Mouse (Mus musculus) liver, postnatal 0 days (tissue): ENCODE data around the gene Mtmr3. TPM values are rescaled to one million over a fixed set of nuclear protein-coding genes. Genes with fewer than 3 reads are reported as not detected.
A peak's percentile ranks its signal among the peaks of the same experiment; 100 is the strongest.
"Not testable (repeated sequence)": the region's sequence is repeated elsewhere in the genome, so short reads cannot be mapped to it uniquely, and the experiment has no call there.

Source experiments
- ATAC-seq: fragments of 200-750 bp; cut with Nextera tagmentation; 2 replicates; pipeline ENCODE4 v1.8.0; 2017; ENCODE audit warnings: mild to moderate bottlenecking, moderate library complexity
- DNase-seq: peaks from one replicate; pipeline ENCODE4 v3.0.0-alpha.2; 2016
- H3K27ac ChIP-seq: fragments of 300-500 bp; sonication (generic); 2 replicates; pipeline ENCODE4 v1.5.1; 2014; ENCODE audit warnings: antibody characterized with exemption, moderate library complexity, mild to moderate bottlenecking, low read depth
- H3K27me3 ChIP-seq: fragments of 300-500 bp; sonication (generic); 2 replicates; pipeline ENCODE4 v1.6.1; 2014; ENCODE audit warnings: low read length, control low read depth, mixed read lengths; ENCODE audit not compliant: insufficient read depth
- H3K36me3 ChIP-seq: fragments of 300-500 bp; sonication (generic); replicated peaks from 2 replicates; pipeline ENCODE4 v1.6.1; 2014; ENCODE audit warnings: mild to moderate bottlenecking, control low read depth, low read length, moderate library complexity, mixed read lengths; ENCODE audit not compliant: insufficient read depth
- H3K4me1 ChIP-seq: fragments of 300-500 bp; sonication (generic); 2 replicates; pipeline ENCODE4 v1.6.1; 2014; ENCODE audit warnings: antibody characterized with exemption, mild to moderate bottlenecking, control low read depth; ENCODE audit not compliant: insufficient read depth
- H3K4me2 ChIP-seq: fragments of 300-500 bp; sonication (generic); 2 replicates; pipeline ENCODE4 v1.6.1; 2014; ENCODE audit warnings: low read depth, mild to moderate bottlenecking, low read length, moderate library complexity, mixed read lengths
- H3K4me3 ChIP-seq: fragments of 300-500 bp; sonication (generic); 2 replicates; pipeline ENCODE4 v1.5.1; 2014; ENCODE audit warnings: low read depth, low read length
- H3K9ac ChIP-seq: fragments of 300-500 bp; sonication (generic); replicated peaks from 2 replicates; pipeline ENCODE4 v1.6.1; 2014; ENCODE audit warnings: mild to moderate bottlenecking, moderate library complexity
- H3K9me3 ChIP-seq: fragments of 300-500 bp; sonication (generic); 2 replicates; pipeline ENCODE4 v1.6.1; 2016; ENCODE audit warnings: mild to moderate bottlenecking, control low read depth, low read length, mixed read lengths
- CTCF ChIP-seq: sonication (generic); IDR thresholded peaks from 2 replicates; pipeline ENCODE4 v1.5.1; 2016; ENCODE audit warnings: antibody characterized with exemption, low read depth
- EP300 ChIP-seq: IDR thresholded peaks from 2 replicates; pipeline ENCODE4 v1.6.1; 2016; ENCODE audit warnings: antibody characterized with exemption, low read depth, mild to moderate bottlenecking
- WGBS: fragments of 180-500 bp; shearing (Covaris S2); extraction: QIAGEN DNeasy Blood & Tissue Kit; methylation state at CpG from one replicate; pipeline ENCODE4 v1.1.7; 2014; ENCODE audit not compliant: insufficient replicate concordance; 5-methylcytosine and 5-hydroxymethylcytosine counted together
- polyA plus RNA-seq: library from polyadenylated mRNA; unstranded; fragments of >200 nt; fragmentation: Nextera tagmentation; extraction: Ambion mirVana; gene quantifications from 2 replicates; pipeline ENCODE4 v1.2.1, GENCODE M21; 2015

Mtmr3 gene
- polyA plus RNA-seq, 1 experiment from 2014 or later = 11.2 TPM

DNA sequence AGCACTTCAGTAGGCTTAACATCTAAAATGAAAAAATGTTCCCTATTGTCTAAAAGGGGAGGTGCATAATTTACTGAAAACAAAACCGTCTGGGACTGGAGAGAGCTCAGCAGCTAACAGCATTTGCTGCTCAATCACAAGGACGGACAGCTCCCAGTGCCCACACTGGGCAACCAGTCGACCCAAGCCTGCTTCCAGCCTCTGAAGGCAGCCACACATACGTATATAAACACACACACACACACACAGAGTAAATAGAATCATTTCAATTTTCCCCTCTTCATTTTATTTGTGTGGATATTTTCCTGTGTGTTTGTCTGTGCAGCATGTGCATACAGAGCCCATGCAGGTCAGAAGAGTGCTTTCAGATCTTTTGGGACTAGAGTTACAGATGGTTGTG is 49.3 kb downstream of the Mtmr3 start:
- TF ChIP-seq EP300 = no peak
- TF ChIP-seq CTCF = no peak
- Histone ChIP-seq H3K4me1 (peaks cover 22% of the 10 kb centered on the region), H3K4me3 (no peak overlapping the region), H3K36me3 (0 out of 2 replicates have a peak, but pooled peaks cover 5% of the 10 kb centered on the region), H3K27ac (peak overlapping the region; percentile 55), H3K27me3 (no peaks in the 10 kb centered on the region), H3K4me2 (peak overlapping the region; percentile 18; the same call in 1 of the 2 replicates), H3K9me3 (no peaks in the 10 kb centered on the region), H3K9ac (peak overlapping the region; percentile 28; the same call in 1 of the 2 replicates)
- ATAC-seq (no peak), DNase-seq (no peak)
- WGBS = 55% methylated on average over 4 of the region's 4 CpGs

GRCm38 (mm10) chr11:4544627-4544921 is 50.1 kb downstream of the Mtmr3 start:
- H3K4me2 ChIP-seq, H3K4me3 ChIP-seq, H3K27ac ChIP-seq, H3K9ac ChIP-seq, DNase-seq, H3K27me3 ChIP-seq, ATAC-seq, H3K9me3 ChIP-seq: not testable (repeated sequence)
- Histone ChIP-seq H3K4me1 (peaks cover 26% of the 10 kb centered on the region), H3K36me3 (peaks cover 13% of the 10 kb centered on the region)
- WGBS = 67% methylated on average over 1 of the region's 1 CpGs

DNA sequence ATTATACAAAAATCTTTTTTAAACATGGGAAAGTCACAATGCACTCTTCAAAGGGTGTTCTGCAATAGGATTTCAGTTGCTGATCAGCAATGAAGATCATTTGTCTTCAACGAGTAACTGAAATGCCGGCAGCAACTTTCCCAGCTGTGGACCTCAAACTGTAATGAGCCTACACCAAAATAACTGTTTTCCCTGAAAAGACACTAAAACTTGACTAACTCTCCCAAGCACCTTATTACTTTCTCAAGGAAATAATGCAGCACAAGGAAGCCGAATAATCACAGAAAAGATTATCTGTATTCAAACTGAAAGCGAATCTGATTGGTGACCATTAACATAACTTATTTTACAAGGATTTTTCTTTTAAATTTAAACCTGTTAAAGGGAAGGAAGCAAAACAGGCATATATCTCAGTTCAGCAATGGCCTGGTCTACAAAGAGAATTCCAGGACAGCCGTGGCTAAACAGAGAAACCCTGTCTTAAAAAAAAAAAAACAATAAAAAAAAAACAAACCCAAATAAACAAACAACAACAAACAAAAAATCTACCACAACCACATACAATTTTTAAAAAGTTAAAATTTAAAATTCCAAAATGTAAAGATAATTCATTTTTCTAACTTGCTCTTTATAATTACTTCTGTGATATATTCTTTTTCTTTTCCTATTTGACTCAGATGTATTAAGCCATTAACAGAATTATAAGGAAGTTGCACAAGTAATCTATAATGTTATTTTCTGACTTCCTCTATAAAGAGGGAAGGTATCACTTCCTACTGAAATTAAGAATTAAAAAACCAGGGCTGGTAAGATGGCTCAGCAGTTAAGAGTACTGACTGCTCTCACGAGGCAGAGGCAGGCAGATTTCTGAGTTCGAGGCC is 50.7 kb downstream of the Mtmr3 start:
- ATAC-seq (no peak), DNase-seq (no peak)
- Histone ChIP-seq H3K4me3 (no peak overlapping the region), H3K9ac (0 out of 2 replicates have a peak overlapping the region, but pooled peaks have one; percentile 41), H3K4me1 (peaks cover 25% of the 10 kb centered on the region), H3K27me3 (no peaks in the 10 kb centered on the region), H3K9me3 (no peaks in the 10 kb centered on the region), H3K36me3 (peaks cover 14% of the 10 kb centered on the region), H3K4me2 (peak overlapping the region; percentile 56), H3K27ac (peak overlapping the region; percentile 90)
- WGBS = 50% methylated on average over 7 of the region's 7 CpGs
- TF ChIP-seq CTCF = no peak
- no peak for TF ChIP-seq EP300

- Histone ChIP-seq H3K27ac (peak overlapping the region; percentile 90), H3K9me3 (no peaks in the 10 kb centered on the region), H3K27me3 (no peaks in the 10 kb centered on the region), H3K9ac (no peak overlapping the region; the same call in 1 of the 2 replicates), H3K4me3 (no peak overlapping the region), H3K4me1 (peaks cover 25% of the 10 kb centered on the region), H3K36me3 (peaks cover 14% of the 10 kb centered on the region), H3K4me2 (peak overlapping the region; percentile 56)
- peak; percentile 72 for DNase-seq
- ATAC-seq = peak; percentile 99
- TF ChIP-seq CTCF (no peak), EP300 (peak; percentile 100)
- WGBS = 59% methylated on average over 2 of the region's 2 CpGs
Observed at GRCm38 (mm10) chr11:4543040-4543551, 51.6 kb downstream of the Mtmr3 start.

DNA sequence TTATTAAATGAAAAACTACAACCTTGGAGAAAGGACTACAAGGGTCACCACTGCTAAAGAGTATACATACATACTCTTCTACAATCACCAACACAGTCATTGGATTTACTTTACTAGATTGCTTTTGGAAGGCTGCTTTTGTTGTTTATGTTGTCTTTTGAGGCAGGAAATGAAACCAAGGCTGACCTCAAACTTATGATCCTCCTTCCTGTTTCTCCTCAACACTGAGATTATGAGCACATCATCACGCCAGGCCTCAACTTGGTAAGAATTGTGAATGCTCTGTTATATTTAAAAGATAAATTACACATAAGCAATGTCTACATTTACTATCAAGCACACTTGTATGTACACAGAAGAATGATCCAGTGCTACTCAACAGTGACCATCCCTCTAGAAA is 58.0 kb downstream of the Mtmr3 start:
- no peak overlapping the region for H3K9ac ChIP-seq
- WGBS = 52% methylated on average over 1 of the region's 1 CpGs
- no peaks in the 10 kb centered on the region for H3K9me3 ChIP-seq
- no peak overlapping the region for H3K4me2 ChIP-seq
- H3K27me3 ChIP-seq = no peaks in the 10 kb centered on the region
- peaks cover 20% of the 10 kb centered on the region for H3K4me1 ChIP-seq
- TF ChIP-seq CTCF (no peak), EP300 (no peak)
- H3K27ac ChIP-seq = no peak overlapping the region
- peaks cover 13% of the 10 kb centered on the region for H3K36me3 ChIP-seq
- no peak overlapping the region for H3K4me3 ChIP-seq
- DNase-seq = no peak
- ATAC-seq = no peak

DNA sequence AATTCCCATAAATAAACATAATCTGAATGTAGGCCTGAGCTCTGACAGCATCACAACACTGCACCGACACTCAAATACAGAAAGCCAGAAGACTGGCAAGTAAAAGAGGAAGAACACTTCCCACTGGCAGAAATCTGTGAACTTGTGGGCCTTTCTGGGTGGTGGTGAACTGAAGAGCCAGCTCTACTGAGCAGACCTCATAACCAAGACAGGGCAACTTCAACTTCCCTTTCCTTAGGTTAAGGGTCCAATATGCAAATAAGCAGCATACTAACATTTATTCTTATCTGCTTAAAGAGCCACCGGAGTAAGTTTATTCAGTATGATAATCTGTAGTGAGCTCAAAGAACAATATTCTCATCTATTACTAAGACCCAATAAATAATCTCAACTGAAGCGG is 67.5 kb downstream of the Mtmr3 start:
- ATAC-seq = no peak
- no peak for TF ChIP-seq CTCF
- TF ChIP-seq EP300 = no peak
- Histone ChIP-seq H3K4me1 (no peaks in the 10 kb centered on the region; the same call in 1 of the 2 replicates), H3K4me3 (no peak overlapping the region), H3K27ac (no peak overlapping the region), H3K36me3 (peaks cover 73% of the 10 kb centered on the region), H3K9me3 (no peaks in the 10 kb centered on the region), H3K4me2 (no peak overlapping the region), H3K27me3 (no peaks in the 10 kb centered on the region), H3K9ac (no peak overlapping the region)
- 68% methylated on average over 3 of the region's 3 CpGs for WGBS
- DNase-seq = no peak
